Mouse (Mus musculus): ENCODE data around the gene Ptms. TPM values are rescaled to one million over a fixed set of nuclear protein-coding genes. Genes with fewer than 3 reads are reported as not detected.

The Ptms gene
- polyA plus RNA-seq, 1 experiment from 2014 or later: 241 TPM

DNA sequence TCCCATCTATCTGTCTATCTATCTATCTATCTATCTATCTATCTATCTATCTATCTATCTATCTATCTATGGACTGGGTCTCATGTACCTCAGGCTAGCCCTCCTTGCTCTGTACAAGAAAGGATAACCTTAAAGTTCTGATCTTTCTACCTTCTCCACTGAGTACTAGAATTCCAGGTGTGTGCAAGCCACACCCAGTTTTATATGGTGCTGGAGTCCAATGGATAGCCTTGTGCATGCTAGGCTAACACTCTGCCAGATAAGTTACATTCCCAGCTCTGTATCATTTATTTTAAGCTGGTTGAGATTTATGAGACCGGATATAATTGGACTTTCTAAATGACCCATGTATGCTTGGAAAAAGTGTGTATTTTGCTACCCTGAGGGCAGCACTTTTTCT, 21.8 kb upstream of the Ptms start:
- H3K9me3 ChIP-seq: no peaks in the 10 kb centered on the region
- H3K36me3 ChIP-seq: peaks cover 12% of the 10 kb centered on the region
- WGBS: 84% methylated on average over 1 of the region's 1 CpGs
- H3K4me2 ChIP-seq (replicated peaks): no peak overlapping the region
- peak; percentile 87 for ATAC-seq
- H3K27me3 ChIP-seq (replicated peaks): no peaks in the 10 kb centered on the region
- no peaks in the 10 kb centered on the region for H3K4me1 ChIP-seq (replicated peaks)
- no peak overlapping the region for H3K4me3 ChIP-seq (replicated peaks)
- no peak overlapping the region for H3K9ac ChIP-seq
- H3K27ac ChIP-seq: no peak overlapping the region

DNA sequence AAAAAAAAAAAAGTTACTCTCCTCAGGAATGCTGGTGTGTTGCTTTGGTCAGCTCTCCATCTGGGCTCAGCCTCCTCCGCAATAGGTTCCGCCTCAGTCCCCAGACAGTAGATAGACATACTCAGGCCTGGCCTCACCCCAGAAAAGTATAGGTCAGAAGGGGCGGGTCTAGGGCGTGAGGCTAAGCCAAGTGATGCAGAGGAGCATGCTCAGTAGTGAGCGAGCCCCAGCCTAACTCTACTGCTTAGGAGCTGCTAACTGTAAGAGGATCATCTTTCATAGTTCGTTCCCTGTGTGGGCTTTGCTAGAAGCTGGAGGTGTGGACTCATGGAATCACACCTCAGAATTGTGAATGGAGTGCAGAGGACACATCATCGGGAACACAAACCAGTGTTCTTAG, 18.7 kb upstream of the Ptms start:
- Histone ChIP-seq H3K4me1 (replicated peaks) (peaks cover 5% of the 10 kb centered on the region; the same call in 1 of the 2 replicates), H3K4me2 (replicated peaks) (no peak overlapping the region), H3K9me3 (no peaks in the 10 kb centered on the region), H3K27me3 (replicated peaks) (no peaks in the 10 kb centered on the region), H3K4me3 (replicated peaks) (no peak overlapping the region), H3K9ac (no peak overlapping the region), H3K36me3 (peaks cover 28% of the 10 kb centered on the region), H3K27ac (no peak overlapping the region)
- WGBS: 94% methylated on average over 7 of the region's 7 CpGs
- ATAC-seq: 0 out of 2 replicates have a peak, but pooled peaks have one; percentile 23

DNA sequence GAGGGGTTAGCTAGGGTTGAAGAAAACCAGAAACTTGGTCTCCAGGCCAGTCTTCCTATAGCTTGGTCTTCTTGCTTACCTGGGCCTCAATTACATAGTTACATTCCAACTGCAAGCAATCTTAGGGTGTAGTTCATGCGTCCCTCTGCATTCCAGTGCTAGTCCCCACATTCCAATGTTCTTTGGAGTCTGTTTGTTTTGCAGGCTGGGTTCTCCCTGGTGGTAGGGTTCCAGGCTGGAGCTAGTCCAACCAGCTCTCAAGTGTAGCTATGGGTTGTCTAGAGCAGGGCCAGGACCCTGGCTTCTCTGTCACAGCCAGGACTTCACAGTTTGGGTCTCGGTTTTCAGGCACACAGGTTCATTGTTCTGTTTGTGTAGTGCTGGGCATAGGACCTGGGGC, 17.6 kb upstream of the Ptms start:
- no peak for ATAC-seq
- WGBS: 76% methylated on average over 2 of the region's 2 CpGs
- Histone ChIP-seq H3K27me3 (replicated peaks) (no peaks in the 10 kb centered on the region), H3K9ac (no peak overlapping the region), H3K9me3 (no peaks in the 10 kb centered on the region), H3K4me2 (replicated peaks) (no peak overlapping the region), H3K27ac (no peak overlapping the region), H3K4me3 (replicated peaks) (no peak overlapping the region), H3K36me3 (peaks cover 28% of the 10 kb centered on the region), H3K4me1 (replicated peaks) (peaks cover 11% of the 10 kb centered on the region)

DNA sequence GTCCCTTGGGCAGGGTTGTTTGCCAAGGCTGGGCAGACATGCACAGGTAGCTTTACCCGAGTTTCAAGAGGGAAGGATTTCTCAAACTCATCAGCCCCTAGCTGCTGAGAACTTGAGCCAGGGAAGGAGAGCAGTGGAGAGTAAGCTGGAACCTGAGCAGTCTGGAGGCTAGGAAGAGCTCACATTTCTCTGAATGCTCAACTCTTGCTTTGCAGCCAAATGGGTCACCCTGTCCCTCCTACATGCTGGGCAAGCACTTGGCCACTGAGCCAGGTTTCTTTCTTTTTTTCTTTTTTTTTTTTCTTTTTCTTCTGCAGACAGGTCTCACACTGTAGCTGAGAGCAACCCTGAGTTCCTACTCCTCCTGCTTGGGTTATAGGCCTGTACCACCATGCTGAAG, 16.8 kb upstream of the Ptms start:
- WGBS: 86% methylated on average over 1 of the region's 1 CpGs
- peaks cover 15% of the 10 kb centered on the region for H3K4me1 ChIP-seq (replicated peaks)
- H3K36me3 ChIP-seq: peaks cover 28% of the 10 kb centered on the region
- no peak overlapping the region for H3K4me2 ChIP-seq (replicated peaks)
- no peak overlapping the region for H3K4me3 ChIP-seq (replicated peaks)
- H3K27me3 ChIP-seq (replicated peaks): no peaks in the 10 kb centered on the region
- H3K27ac ChIP-seq: no peak overlapping the region
- no peak overlapping the region for H3K9ac ChIP-seq
- no peak for ATAC-seq
- no peaks in the 10 kb centered on the region for H3K9me3 ChIP-seq

DNA sequence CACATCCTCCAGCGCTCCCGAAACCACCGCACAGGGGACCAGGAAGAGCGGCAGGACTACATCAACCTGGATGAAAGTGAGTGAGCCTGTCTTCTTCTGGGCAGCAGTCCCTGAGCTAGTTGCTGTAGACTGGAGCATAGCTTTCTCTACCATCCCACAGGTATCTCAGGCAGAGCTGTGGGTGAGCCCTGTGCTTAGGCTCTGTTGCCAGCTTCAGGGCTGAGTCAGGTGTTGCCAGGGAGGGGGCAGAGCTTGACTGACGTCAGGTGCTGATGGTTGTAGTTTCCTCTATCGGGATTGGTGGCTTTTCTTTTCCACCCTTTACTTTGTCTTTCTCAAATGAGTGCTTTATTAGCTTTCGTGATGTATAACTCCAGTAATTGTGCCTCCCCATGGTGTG, 14.8 kb upstream of the Ptms start:
- WGBS: 89% methylated on average over 7 of the region's 7 CpGs
- H3K4me1 ChIP-seq (replicated peaks): peaks cover 21% of the 10 kb centered on the region
- peaks cover 28% of the 10 kb centered on the region for H3K36me3 ChIP-seq
- H3K9ac ChIP-seq: no peak overlapping the region
- H3K4me3 ChIP-seq (replicated peaks): no peak overlapping the region
- H3K4me2 ChIP-seq (replicated peaks): no peak overlapping the region
- H3K9me3 ChIP-seq: no peaks in the 10 kb centered on the region
- no peak for ATAC-seq
- no peaks in the 10 kb centered on the region for H3K27me3 ChIP-seq (replicated peaks)
- H3K27ac ChIP-seq: no peak overlapping the region

DNA sequence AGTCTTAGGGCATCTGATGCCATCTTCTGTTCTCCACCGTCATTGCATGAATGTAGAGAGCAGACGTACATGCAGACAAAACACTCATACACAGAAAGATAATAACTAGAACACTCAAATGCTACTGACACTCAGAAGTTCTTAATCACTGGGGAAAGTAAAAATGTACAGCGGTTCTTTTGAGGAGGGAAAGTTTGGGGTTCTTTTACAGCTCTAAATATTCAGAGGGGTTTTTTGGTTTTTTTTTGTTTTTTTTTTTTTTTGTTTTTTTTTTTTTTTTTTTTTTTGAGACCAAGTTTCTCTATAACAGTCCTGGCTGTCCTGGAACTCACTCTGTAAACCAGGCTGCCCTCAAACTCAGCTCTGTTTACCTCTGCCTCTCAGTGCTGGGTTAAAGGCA, 13.2 kb upstream of the Ptms start:
- no peak for ATAC-seq
- no peaks in the 10 kb centered on the region for H3K9me3 ChIP-seq
- 87% methylated on average over 3 of the region's 3 CpGs for WGBS
- peaks cover 21% of the 10 kb centered on the region for H3K4me1 ChIP-seq (replicated peaks)
- no peak overlapping the region; the same call in 1 of the 2 replicates for H3K4me3 ChIP-seq (replicated peaks)
- H3K27ac ChIP-seq: no peak overlapping the region
- H3K27me3 ChIP-seq (replicated peaks): no peaks in the 10 kb centered on the region
- H3K9ac ChIP-seq: no peak overlapping the region
- H3K4me2 ChIP-seq (replicated peaks): peak overlapping the region; percentile 78; the same call in 1 of the 2 replicates
- peaks cover 24% of the 10 kb centered on the region for H3K36me3 ChIP-seq

DNA sequence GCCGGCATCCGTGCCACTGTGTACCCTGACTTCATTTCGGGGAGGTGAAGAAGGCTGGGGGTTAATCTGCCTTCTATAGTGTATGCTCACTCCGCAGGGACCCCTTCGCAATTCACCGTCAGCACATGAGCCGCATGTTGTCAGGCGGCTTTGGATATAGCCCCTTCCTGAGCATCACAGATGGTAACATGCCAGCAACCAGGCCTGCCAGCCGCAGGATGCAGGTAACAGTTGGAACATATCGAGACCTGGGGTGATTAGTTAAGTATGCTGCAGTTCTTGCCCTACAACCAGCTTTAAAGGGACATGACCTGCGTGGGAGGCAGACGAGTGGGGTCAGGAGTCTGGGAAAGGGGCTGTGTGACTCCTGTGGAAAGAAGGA, 12.4 kb upstream of the Ptms start:
- Histone ChIP-seq H3K27ac (peak overlapping the region; percentile 95), H3K9me3 (no peaks in the 10 kb centered on the region), H3K9ac (peak overlapping the region; percentile 80), H3K4me2 (replicated peaks) (peak overlapping the region; percentile 78), H3K4me1 (replicated peaks) (peaks cover 21% of the 10 kb centered on the region), H3K36me3 (peaks cover 21% of the 10 kb centered on the region), H3K4me3 (replicated peaks) (peak overlapping the region; percentile 68), H3K27me3 (replicated peaks) (no peaks in the 10 kb centered on the region)
- no peak for ATAC-seq
- 41% methylated on average over 12 of the region's 12 CpGs for WGBS

DNA sequence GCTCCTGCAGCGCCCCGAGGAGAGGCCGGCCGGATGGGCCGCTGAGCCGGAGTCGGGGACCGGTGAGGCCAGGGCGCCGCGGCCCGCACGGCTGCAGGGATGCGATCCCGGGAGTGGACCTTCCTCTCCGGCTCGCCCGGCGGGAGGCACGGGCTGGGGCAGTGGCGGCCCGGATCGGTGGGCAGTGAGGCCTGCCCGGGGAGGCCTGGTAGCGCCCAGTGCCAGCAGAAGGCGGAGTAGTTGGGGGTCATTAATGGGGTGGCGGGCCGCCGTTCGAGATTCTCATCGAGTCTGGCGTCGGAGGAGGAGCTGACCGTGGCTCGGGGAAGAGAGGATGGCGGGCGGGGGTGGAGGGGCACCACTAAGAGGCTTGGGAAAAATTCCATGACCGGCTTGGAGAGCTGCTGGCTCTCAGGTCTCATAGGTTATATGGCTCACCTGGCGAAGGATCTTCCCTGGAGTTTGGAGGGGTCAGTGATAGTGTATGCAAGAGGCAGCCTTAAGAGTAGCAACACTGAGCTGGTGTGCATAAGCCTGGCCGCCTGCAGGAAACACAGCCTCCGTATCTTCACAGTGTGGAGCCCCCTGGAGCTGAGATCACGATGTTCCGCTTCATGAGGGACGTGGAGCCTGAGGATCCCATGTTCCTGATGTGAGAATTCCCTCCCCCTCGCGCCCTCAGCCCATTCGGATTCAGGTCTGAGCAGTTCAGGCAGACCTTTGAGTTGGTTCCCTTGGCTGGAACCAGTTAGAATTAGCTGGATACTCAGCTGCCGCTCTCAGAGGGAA, 11.8 kb upstream of the Ptms start:
- Histone ChIP-seq H3K4me2 (replicated peaks) (peak overlapping the region; percentile 78), H3K27me3 (replicated peaks) (no peaks in the 10 kb centered on the region), H3K9me3 (no peaks in the 10 kb centered on the region), H3K27ac (peak overlapping the region; percentile 95), H3K9ac (peak overlapping the region; percentile 80), H3K4me1 (replicated peaks) (peaks cover 21% of the 10 kb centered on the region), H3K4me3 (replicated peaks) (peak overlapping the region; percentile 68), H3K36me3 (peaks cover 17% of the 10 kb centered on the region)
- WGBS: 2% methylated on average over 40 of the region's 48 CpGs
- peak; percentile 29 for ATAC-seq

DNA sequence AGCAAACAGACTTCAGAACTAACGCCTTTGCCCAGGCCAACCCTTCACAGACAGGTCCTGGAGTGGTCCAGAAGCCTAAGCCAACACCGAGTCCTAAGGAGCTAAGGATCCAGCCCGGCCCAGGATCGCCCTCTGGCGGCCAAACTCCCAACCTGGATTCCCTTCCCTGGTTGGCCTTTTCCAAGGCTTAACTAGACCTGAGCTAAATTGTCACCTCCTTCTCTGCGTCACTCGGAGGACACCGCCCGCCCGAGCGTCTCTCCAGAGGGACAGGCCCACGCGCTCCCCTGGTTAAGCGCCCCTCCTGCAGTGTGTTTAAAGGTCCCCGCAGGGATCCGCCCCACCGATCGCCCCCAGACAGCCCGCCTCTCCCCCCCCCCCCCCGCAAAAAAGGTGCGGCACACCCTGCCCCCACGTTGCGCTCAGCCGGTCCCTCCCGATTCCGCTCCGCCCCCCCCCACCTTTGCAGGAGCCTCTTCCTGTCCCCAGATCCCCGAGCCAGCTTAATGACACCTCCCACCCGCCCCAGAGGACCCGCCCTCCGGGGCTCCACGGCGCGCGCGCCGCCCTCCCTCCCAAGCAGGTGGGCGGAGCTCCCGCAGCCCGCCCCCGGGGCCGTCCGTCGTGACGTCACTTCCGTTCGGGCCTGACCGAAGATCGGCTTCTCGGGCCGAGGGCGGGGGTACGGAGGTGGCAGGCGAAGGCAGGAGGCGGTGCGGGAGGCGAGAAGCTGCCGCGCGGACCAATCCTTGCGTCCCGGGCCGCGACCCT, 11.0 kb upstream of the Ptms start, which contains the start of gene Mlf2:
TSS of gene Mlf2 (plus strand) at position 633 of the 771 bp plus-strand sequence.
- no peaks in the 10 kb centered on the region for H3K9me3 ChIP-seq
- H3K4me2 ChIP-seq (replicated peaks): peak within 1 kb of the TSS; percentile 78
- H3K27ac ChIP-seq: peak within 1 kb of the TSS; percentile 95
- peaks cover 9% of the 10 kb centered on the region for H3K36me3 ChIP-seq
- peaks cover 24% of the 10 kb centered on the region for H3K4me1 ChIP-seq (replicated peaks)
- peak; percentile 94 for ATAC-seq
- H3K4me3 ChIP-seq (replicated peaks): peak within 1 kb of the TSS; percentile 68
- no peaks in the 10 kb centered on the region for H3K27me3 ChIP-seq (replicated peaks)
- peak within 1 kb of the TSS; percentile 80 for H3K9ac ChIP-seq
- WGBS: under 1% methylated on average over 51 of the region's 64 CpGs

DNA sequence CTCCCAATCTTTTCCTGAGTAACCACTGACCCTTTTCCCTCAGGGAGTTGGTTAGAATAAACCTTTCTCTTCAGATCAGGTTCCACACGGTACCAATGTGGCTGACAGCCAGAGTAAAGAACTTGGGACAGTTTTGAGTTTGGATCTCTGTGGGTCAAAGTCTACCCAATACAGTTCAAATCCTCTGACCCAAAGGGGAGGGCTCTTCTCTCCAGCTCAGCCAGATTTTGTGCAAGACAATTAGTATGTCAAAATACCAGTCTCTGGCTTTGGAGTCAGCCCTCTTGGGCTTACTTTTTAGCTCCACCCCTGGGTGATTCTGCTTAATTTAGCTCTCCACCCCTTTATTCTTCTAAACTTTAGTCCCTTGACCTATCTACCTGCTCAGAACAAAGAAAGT, 10.3 kb upstream of the Ptms start:
- H3K4me1 ChIP-seq (replicated peaks): peaks cover 31% of the 10 kb centered on the region
- WGBS: 51% methylated on average over 1 of the region's 1 CpGs
- H3K27me3 ChIP-seq (replicated peaks): no peaks in the 10 kb centered on the region
- H3K36me3 ChIP-seq: peaks cover 9% of the 10 kb centered on the region
- no peaks in the 10 kb centered on the region for H3K9me3 ChIP-seq
- peak overlapping the region; percentile 95 for H3K27ac ChIP-seq
- peak overlapping the region; percentile 45 for H3K4me2 ChIP-seq (replicated peaks)
- ATAC-seq: no peak
- peak overlapping the region; percentile 24 for H3K9ac ChIP-seq
- H3K4me3 ChIP-seq (replicated peaks): peak overlapping the region; percentile 68

DNA sequence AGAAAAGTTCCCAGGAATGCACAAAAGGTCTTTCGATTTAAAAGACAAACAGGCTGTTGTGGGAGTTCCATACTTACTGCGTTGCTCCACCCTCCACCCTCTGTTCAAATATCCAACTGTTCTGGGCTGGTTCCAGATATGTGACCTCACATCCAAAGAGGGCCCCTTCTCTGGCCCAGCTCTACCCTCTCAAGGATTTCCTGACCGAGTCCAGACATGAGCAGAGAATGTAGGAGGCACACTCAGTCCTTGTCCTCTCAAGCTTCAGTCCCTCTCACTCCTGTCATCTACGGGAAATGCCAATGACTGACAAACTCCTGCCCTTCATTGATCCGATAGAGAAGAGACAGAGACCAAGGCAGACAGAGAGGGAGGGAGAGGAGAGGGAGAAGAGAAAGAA, 6.0 kb upstream of the Ptms start:
- Histone ChIP-seq H3K9me3 (no peaks in the 10 kb centered on the region), H3K4me3 (replicated peaks) (peak overlapping the region; percentile 10), H3K4me2 (replicated peaks) (peak overlapping the region; percentile 50), H3K4me1 (replicated peaks) (peaks cover 21% of the 10 kb centered on the region), H3K27ac (peak overlapping the region; percentile 83), H3K9ac (peak overlapping the region; percentile 5; the same call in 1 of the 2 replicates), H3K36me3 (no peaks in the 10 kb centered on the region), H3K27me3 (replicated peaks) (no peaks in the 10 kb centered on the region)
- peak; percentile 42 for ATAC-seq
- WGBS: 15% methylated on average over 5 of the region's 5 CpGs

DNA sequence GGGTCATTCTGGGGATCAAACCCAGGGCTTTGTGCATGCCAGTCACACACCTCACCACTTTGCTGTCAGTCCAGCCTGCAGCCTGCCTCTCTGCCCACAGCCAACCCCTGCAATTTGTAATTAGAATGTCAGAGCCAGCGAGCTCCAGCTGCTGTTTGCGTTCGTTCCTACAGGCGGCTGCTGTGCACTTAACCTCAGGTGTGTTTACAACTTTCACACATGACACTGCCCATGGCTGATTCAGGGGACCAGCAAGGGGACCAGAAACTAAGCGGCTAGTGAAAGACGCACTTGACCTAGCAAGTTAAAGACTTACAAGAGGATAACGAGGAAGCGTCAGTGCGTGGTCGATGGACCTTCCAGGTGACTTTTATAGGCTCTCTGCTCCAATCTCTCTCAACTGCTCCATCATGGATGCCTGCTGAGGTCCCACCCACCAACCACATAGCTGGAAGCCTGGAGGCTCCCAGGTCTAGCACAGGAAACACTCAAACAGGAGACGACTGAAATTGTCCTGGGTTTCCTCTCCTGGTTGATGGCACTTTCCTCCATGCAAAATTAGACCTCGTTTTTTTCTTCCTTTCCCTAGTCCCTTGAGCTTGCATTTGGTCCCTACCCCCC, 5.4 kb upstream of the Ptms start:
- WGBS: 18% methylated on average over 12 of the region's 12 CpGs

More for the DNA sequence above, 5.4 kb upstream of the Ptms start:
- Histone ChIP-seq H3K9me3 (no peaks in the 10 kb centered on the region), H3K9ac (0 out of 2 replicates have a peak overlapping the region, but pooled peaks have one; percentile 20), H3K4me1 (replicated peaks) (peaks cover 25% of the 10 kb centered on the region), H3K36me3 (no peaks in the 10 kb centered on the region), H3K4me3 (replicated peaks) (peak overlapping the region; percentile 10), H3K27ac (peak overlapping the region; percentile 83), H3K4me2 (replicated peaks) (peak overlapping the region; percentile 50), H3K27me3 (replicated peaks) (no peaks in the 10 kb centered on the region)
- ATAC-seq: peak; percentile 24; the same call in 1 of the 2 replicates
